Mouse (Mus musculus) hindbrain, embryonic 14.5 days (tissue): ENCODE data around the gene Zfp771. TPM values are rescaled to one million over a fixed set of nuclear protein-coding genes. Genes with fewer than 3 reads are reported as not detected.

Experiments
- ATAC-seq: fragments of 200-750 bp; cut with Nextera tagmentation; 2 replicates; pipeline ENCODE4 v1.8.0; 2017; ENCODE audit warnings: moderate number of reproducible peaks, mild to moderate bottlenecking, moderate TSS enrichment, moderate library complexity; ENCODE audit not compliant: low FRiP score
- DNase-seq: peaks from one replicate; pipeline ENCODE4 v3.0.0-alpha.2; 2015; ENCODE audit warnings: low spot score
- H3K27ac ChIP-seq: fragments of 300-500 bp; sonication (generic); 2 replicates; pipeline ENCODE4 v1.5.1; 2014; ENCODE audit warnings: mild to moderate bottlenecking, moderate library complexity
- H3K27me3 ChIP-seq: fragments of 300-500 bp; sonication (generic); 2 replicates; pipeline ENCODE4 v1.6.1; 2014; ENCODE audit warnings: mild to moderate bottlenecking, low read length, mixed read lengths; ENCODE audit not compliant: control insufficient read depth, insufficient read depth
- H3K36me3 ChIP-seq: fragments of 300-500 bp; sonication (generic); replicated peaks from 2 replicates; pipeline ENCODE4 v1.6.1; 2014; ENCODE audit not compliant: control insufficient read depth, insufficient read depth
- H3K4me1 ChIP-seq: fragments of 300-500 bp; sonication (generic); replicated peaks from 2 replicates; pipeline ENCODE4 v1.6.1; 2014; ENCODE audit warnings: antibody characterized with exemption, low read length, mixed read lengths; ENCODE audit not compliant: control insufficient read depth, insufficient read depth
- H3K4me2 ChIP-seq: fragments of 300-500 bp; sonication (generic); replicated peaks from 2 replicates; pipeline ENCODE4 v1.6.1; 2014; ENCODE audit warnings: mild to moderate bottlenecking, moderate library complexity
- H3K4me3 ChIP-seq: fragments of 300-500 bp; sonication (generic); replicated peaks from 2 replicates; pipeline ENCODE4 v1.5.1; 2014; ENCODE audit warnings: mild to moderate bottlenecking, low read length
- H3K9ac ChIP-seq: fragments of 300-500 bp; sonication (generic); 2 replicates; pipeline ENCODE4 v1.6.1; 2014
- H3K9me3 ChIP-seq: fragments of 300-500 bp; sonication (generic); 2 replicates; pipeline ENCODE4 v1.6.1; 2016; ENCODE audit warnings: low read length; ENCODE audit not compliant: control insufficient read depth
- WGBS: fragments of 180-500 bp; shearing (Covaris S2); extraction: QIAGEN DNeasy Blood & Tissue Kit; methylation state at CpG from one replicate; pipeline ENCODE4 v1.1.7; 2014; 5-methylcytosine and 5-hydroxymethylcytosine counted together
- polyA plus RNA-seq: library from polyadenylated mRNA; unstranded; fragments of >200 nt; fragmentation: Nextera tagmentation; extraction: Ambion mirVana; gene quantifications from 2 replicates; pipeline ENCODE4 v1.2.1, GENCODE M21; 2014

The Zfp771 gene
- polyA plus RNA-seq, 1 experiment from 2014 or later: 63.4 TPM

GRCm38 (mm10) chr7:127272566-127272965, 28.5 kb downstream of the Zfp771 start:
- H3K27ac ChIP-seq: no peak overlapping the region

GRCm38 (mm10) chr7:127273118-127273923, 29.2 kb downstream of the Zfp771 start:
- ATAC-seq (peak; percentile 53; the same call in 1 of the 2 replicates), DNase-seq (no peak)

More at GRCm38 (mm10) chr7:127272566-127272965, 28.5 kb downstream of the Zfp771 start:
- Histone ChIP-seq H3K27me3 (no peaks in the 10 kb centered on the region), H3K4me3 (peak overlapping the region; percentile 65), H3K9ac (peak overlapping the region; percentile 83), H3K4me2 (peak overlapping the region; percentile 93), H3K36me3 (peaks cover 35% of the 10 kb centered on the region), H3K9me3 (peaks cover 7% of the 10 kb centered on the region; the same call in 1 of the 2 replicates), H3K4me1 (peaks cover 24% of the 10 kb centered on the region)
- WGBS: 90% methylated on average over 15 of the region's 15 CpGs
- ATAC-seq (no peak), DNase-seq (no peak)

GRCm38 (mm10) chr7:127273925-127274789, 30.1 kb downstream of the Zfp771 start, which contains the start of gene Sephs2:
Gene Sephs2 (minus strand): TSS chr7:127274055.
- H3K4me3 ChIP-seq: peak within 1 kb of the TSS; percentile 65
- WGBS: 3% methylated on average over 39 of the region's 39 CpGs

More at GRCm38 (mm10) chr7:127273118-127273923, 29.2 kb downstream of the Zfp771 start:
- Histone ChIP-seq H3K36me3 (peaks cover 33% of the 10 kb centered on the region), H3K27me3 (no peaks in the 10 kb centered on the region), H3K9ac (peak overlapping the region; percentile 83), H3K27ac (peak overlapping the region; percentile 88), H3K4me2 (peak overlapping the region; percentile 93), H3K4me3 (peak overlapping the region; percentile 65), H3K4me1 (peaks cover 24% of the 10 kb centered on the region), H3K9me3 (peaks cover 5% of the 10 kb centered on the region; the same call in 1 of the 2 replicates)
- 16% methylated on average over 50 of the region's 50 CpGs for WGBS

GRCm38 (mm10) chr7:127276519-127276961, 32.5 kb downstream of the Zfp771 start:
- Histone ChIP-seq H3K9ac (no peak overlapping the region), H3K27ac (no peak overlapping the region), H3K4me1 (peaks cover 21% of the 10 kb centered on the region), H3K27me3 (no peaks in the 10 kb centered on the region), H3K4me2 (no peak overlapping the region), H3K4me3 (no peak overlapping the region), H3K36me3 (peaks cover 4% of the 10 kb centered on the region; the same call in 1 of the 2 replicates), H3K9me3 (no peaks in the 10 kb centered on the region)
- DNase-seq (no peak), ATAC-seq (no peak)
- WGBS: 69% methylated on average over 5 of the region's 5 CpGs

More at GRCm38 (mm10) chr7:127273925-127274789, 30.1 kb downstream of the Zfp771 start, which contains the start of gene Sephs2:
- ATAC-seq: peak; percentile 92
- no peaks in the 10 kb centered on the region for H3K9me3 ChIP-seq
- H3K27ac ChIP-seq: peak within 1 kb of the TSS; percentile 88
- H3K4me1 ChIP-seq: peaks cover 24% of the 10 kb centered on the region
- H3K9ac ChIP-seq: peak within 1 kb of the TSS; percentile 83
- H3K36me3 ChIP-seq: peaks cover 24% of the 10 kb centered on the region
- no peaks in the 10 kb centered on the region for H3K27me3 ChIP-seq
- peak within 1 kb of the TSS; percentile 93 for H3K4me2 ChIP-seq
- DNase-seq: peak; percentile 98

GRCm38 (mm10) chr7:127278311-127278710, 34.2 kb downstream of the Zfp771 start:
- no peak overlapping the region for H3K9ac ChIP-seq
- H3K27ac ChIP-seq: no peak overlapping the region
- no peaks in the 10 kb centered on the region for H3K9me3 ChIP-seq
- peaks cover 6% of the 10 kb centered on the region for H3K4me1 ChIP-seq
- H3K4me2 ChIP-seq: no peak overlapping the region
- no peaks in the 10 kb centered on the region for H3K36me3 ChIP-seq
- no peak for ATAC-seq
- 18% methylated on average over 8 of the region's 8 CpGs for WGBS
- DNase-seq: no peak
- H3K4me3 ChIP-seq: no peak overlapping the region
- H3K27me3 ChIP-seq: no peaks in the 10 kb centered on the region

GRCm38 (mm10) chr7:127280092-127280491, 36.0 kb downstream of the Zfp771 start:
- 77% methylated on average over 3 of the region's 3 CpGs for WGBS
- no peak overlapping the region for H3K4me3 ChIP-seq
- no peaks in the 10 kb centered on the region for H3K36me3 ChIP-seq
- H3K4me1 ChIP-seq: no peaks in the 10 kb centered on the region
- ATAC-seq: no peak
- no peaks in the 10 kb centered on the region for H3K27me3 ChIP-seq
- H3K4me2 ChIP-seq: no peak overlapping the region
- DNase-seq: no peak
- no peak overlapping the region for H3K9ac ChIP-seq
- H3K27ac ChIP-seq: no peak overlapping the region
- no peaks in the 10 kb centered on the region for H3K9me3 ChIP-seq

GRCm38 (mm10) chr7:127281114-127281513, 37.0 kb downstream of the Zfp771 start:
- Histone ChIP-seq H3K36me3 (no peaks in the 10 kb centered on the region), H3K9me3 (no peaks in the 10 kb centered on the region), H3K4me1 (no peaks in the 10 kb centered on the region), H3K27ac (no peak overlapping the region), H3K4me3 (no peak overlapping the region), H3K9ac (no peak overlapping the region), H3K27me3 (no peaks in the 10 kb centered on the region), H3K4me2 (no peak overlapping the region)
- DNase-seq (no peak), ATAC-seq (no peak)
- 87% methylated on average over 4 of the region's 4 CpGs for WGBS

GRCm38 (mm10) chr7:127282190-127282589, 38.1 kb downstream of the Zfp771 start:
- Histone ChIP-seq H3K4me3 (no peak overlapping the region), H3K4me1 (no peaks in the 10 kb centered on the region), H3K9ac (no peak overlapping the region), H3K27ac (no peak overlapping the region), H3K27me3 (no peaks in the 10 kb centered on the region), H3K4me2 (no peak overlapping the region), H3K36me3 (no peaks in the 10 kb centered on the region), H3K9me3 (no peaks in the 10 kb centered on the region)
- DNase-seq (no peak), ATAC-seq (no peak)
- WGBS: 96% methylated on average over 2 of the region's 2 CpGs

GRCm38 (mm10) chr7:127285154-127285553, 41.1 kb downstream of the Zfp771 start:
- ATAC-seq: no peak
- WGBS: 87% methylated on average over 9 of the region's 10 CpGs
- H3K4me1 ChIP-seq: no peaks in the 10 kb centered on the region

More at GRCm38 (mm10) chr7:127285154-127285553, 41.1 kb downstream of the Zfp771 start:
- H3K4me3 ChIP-seq: no peak overlapping the region
- no peak overlapping the region for H3K9ac ChIP-seq
- peaks cover 10% of the 10 kb centered on the region; the same call in 1 of the 2 replicates for H3K9me3 ChIP-seq
- no peaks in the 10 kb centered on the region for H3K27me3 ChIP-seq
- no peak overlapping the region for H3K27ac ChIP-seq
- no peaks in the 10 kb centered on the region for H3K36me3 ChIP-seq
- H3K4me2 ChIP-seq: no peak overlapping the region
- DNase-seq: no peak
